Mouse (Mus musculus) spleen, adult 2 months (tissue): Measurements from ENCODE around the gene Ppargc1a. TPM values are rescaled to one million over a fixed set of nuclear protein-coding genes. Genes with fewer than 3 reads are reported as not detected.

Experiments used
- DNase-seq, 2 experiments: peaks; one replicate each; pipeline versions ENCODE4 v3.0.0 to v3.0.0-alpha.2; 2012 to 2021; ENCODE audit warnings: low spot score in 2 of 2, low read depth in 1 of 2
- H3K27ac ChIP-seq: fragments of 200-500 bp; 2 replicates; pipeline ENCODE4 v1.5.1; 2012; ENCODE audit warnings: low read length, inconsistent platforms; ENCODE audit not compliant: insufficient read depth
- H3K27me3 ChIP-seq: fragments of 200-500 bp; 2 replicates; pipeline ENCODE4 v1.6.1; 2012; ENCODE audit warnings: mild to moderate bottlenecking, moderate library complexity, low read length, inconsistent platforms; ENCODE audit not compliant: control insufficient read depth, insufficient read depth
- H3K36me3 ChIP-seq: fragments of 200-500 bp; 2 replicates; pipeline ENCODE4 v1.6.1; 2012; ENCODE audit warnings: mild to moderate bottlenecking, low read length, inconsistent platforms; ENCODE audit not compliant: control insufficient read depth, insufficient read depth
- H3K4me1 ChIP-seq: fragments of 200-500 bp; 2 replicates; pipeline ENCODE4 v1.6.1; 2011; ENCODE audit warnings: inconsistent platforms; ENCODE audit not compliant: control insufficient read depth, insufficient read depth, insufficient read length
- H3K4me3 ChIP-seq: fragments of 200-500 bp; 2 replicates; pipeline ENCODE4 v1.5.1; 2011; ENCODE audit warnings: mild to moderate bottlenecking, inconsistent platforms; ENCODE audit not compliant: insufficient read depth, insufficient read length; ENCODE audit errors: extremely low read depth
- CTCF ChIP-seq: fragments of 200-500 bp; IDR thresholded peaks from 2 replicates; pipeline ENCODE4 v1.5.1; 2011; ENCODE audit warnings: mild to moderate bottlenecking, inconsistent platforms; ENCODE audit not compliant: insufficient read depth, insufficient read length, insufficient replicate concordance; ENCODE audit errors: extremely low read depth
- POLR2A ChIP-seq: fragments of 200-500 bp; IDR thresholded peaks from 2 replicates; pipeline ENCODE4 v1.6.1; 2011; ENCODE audit warnings: low read depth, low read length, inconsistent platforms
- WGBS: fragments of 180-500 bp; shearing (Covaris S2); methylation state at CpG from one replicate; pipeline ENCODE4 v1.1.7; 2018; 5-methylcytosine and 5-hydroxymethylcytosine counted together
- polyA plus RNA-seq: library from polyadenylated mRNA; depleted of rRNA; stranded (reverse); fragments of >200 nt; gene quantifications from 2 replicates; pipeline ENCODE4 v1.2.3, GENCODE M21; 2012

The Ppargc1a gene
- polyA plus RNA-seq, 1 experiment = 0.30 TPM

DNA sequence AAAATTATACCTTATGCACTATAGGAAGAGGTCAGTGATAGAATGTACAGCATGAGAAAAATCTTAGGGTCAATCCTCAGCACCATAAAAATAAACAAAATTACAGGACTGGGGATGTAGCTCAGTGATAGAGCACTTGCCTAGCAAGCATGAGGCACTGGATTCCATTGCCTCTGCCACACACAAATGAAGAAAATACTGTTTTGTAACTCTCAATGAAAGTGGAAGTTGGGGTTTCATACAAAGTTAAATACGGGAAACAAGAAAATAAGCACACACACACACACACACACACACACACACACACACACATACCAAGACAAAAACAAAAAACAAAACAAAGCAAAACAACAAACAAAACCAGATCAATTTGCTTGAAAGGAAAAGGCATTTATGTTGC lies 10.1 kb upstream of the Ppargc1a start:
- 33% methylated on average over 1 of the region's 1 CpGs for WGBS
- Histone ChIP-seq H3K27ac (no peak overlapping the region), H3K4me1 (no peaks in the 10 kb centered on the region), H3K36me3 (no peaks in the 10 kb centered on the region), H3K27me3 (no peaks in the 10 kb centered on the region), H3K4me3 (no peak overlapping the region)
- TF ChIP-seq CTCF (no peak), POLR2A (no peak)
- DNase-seq = no peak

DNA sequence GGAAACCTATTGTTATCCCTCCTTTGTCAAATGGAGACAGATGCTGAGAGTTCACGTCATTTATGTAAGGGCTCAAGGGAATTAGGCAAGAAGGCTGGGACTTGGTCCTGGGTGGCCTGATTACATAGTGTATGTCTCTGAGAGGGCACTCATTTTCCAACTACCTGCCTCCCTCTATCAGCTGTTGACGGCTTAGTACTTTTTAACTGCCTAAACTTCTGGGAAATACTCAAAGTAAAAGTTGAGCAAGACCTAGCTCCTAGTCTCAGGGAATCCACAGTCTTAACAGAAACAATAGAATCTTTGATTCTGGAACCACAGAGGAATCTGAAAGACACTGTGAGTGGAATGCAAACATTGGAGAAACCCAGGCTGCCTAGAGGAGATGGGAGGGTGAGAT lies 6.2 kb upstream of the Ppargc1a start:
- 86% methylated on average over 2 of the region's 2 CpGs for WGBS
- Histone ChIP-seq H3K36me3 (no peaks in the 10 kb centered on the region), H3K27ac (no peak overlapping the region), H3K4me3 (no peak overlapping the region), H3K27me3 (no peaks in the 10 kb centered on the region), H3K4me1 (no peaks in the 10 kb centered on the region)
- no peak for DNase-seq
- no peak for TF ChIP-seq POLR2A
- TF ChIP-seq CTCF = no peak

DNA sequence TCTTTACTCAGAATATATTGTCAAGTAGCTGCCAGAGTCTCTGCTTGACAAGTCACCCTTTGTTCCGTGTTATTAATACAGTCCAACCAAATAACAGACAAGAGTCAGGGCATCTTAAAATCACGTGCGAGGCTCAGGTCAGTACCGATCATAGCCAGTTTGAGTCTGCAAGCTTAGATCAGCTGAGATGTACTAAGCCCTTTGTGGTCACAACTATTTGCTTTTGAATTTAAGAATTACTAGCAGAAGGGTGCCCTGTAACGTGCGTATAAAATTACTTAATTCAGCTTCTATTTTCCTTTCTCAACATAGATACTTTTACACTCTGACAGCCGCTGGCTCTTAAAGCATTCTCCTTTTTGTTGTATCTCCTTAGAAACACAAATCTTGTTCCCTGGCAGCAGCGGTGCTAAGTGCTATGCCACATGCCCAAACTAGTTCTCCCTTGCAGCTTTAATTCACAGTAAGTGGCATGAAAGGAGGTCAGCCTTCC lies 718 bp upstream of the Ppargc1a start:
- Histone ChIP-seq H3K36me3 (no peaks in the 10 kb centered on the region), H3K27me3 (no peaks in the 10 kb centered on the region), H3K4me1 (no peaks in the 10 kb centered on the region), H3K27ac (no peak overlapping the region), H3K4me3 (no peak overlapping the region)
- TF ChIP-seq POLR2A (no peak), CTCF (no peak)
- DNase-seq = no peak
- 91% methylated on average over 8 of the region's 8 CpGs for WGBS

DNA sequence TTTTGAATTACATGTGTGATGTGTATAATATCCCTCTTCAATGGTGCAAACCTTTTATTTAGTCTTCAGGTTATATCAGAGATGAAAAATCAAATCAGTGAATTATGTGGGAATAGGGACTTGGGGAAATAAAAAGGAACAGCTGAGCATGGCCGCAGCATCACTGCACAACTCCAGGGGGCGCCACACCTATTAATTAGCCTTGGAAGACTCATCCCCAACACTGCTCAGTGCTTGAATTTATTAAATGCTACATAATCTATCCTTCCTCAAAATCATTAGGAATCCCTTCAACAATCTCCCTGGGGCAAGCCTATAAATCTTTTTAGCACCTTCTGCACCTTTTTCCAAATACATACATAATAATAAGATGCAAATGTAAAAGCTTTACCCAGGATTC lies 1.9 kb downstream of the Ppargc1a start:
- no peak overlapping the region for H3K4me3 ChIP-seq
- no peaks in the 10 kb centered on the region for H3K4me1 ChIP-seq
- H3K36me3 ChIP-seq = no peaks in the 10 kb centered on the region
- no peak for TF ChIP-seq POLR2A
- TF ChIP-seq CTCF = no peak
- H3K27me3 ChIP-seq = no peaks in the 10 kb centered on the region
- 84% methylated on average over 2 of the region's 2 CpGs for WGBS
- H3K27ac ChIP-seq = no peak overlapping the region
- DNase-seq = no peak

DNA sequence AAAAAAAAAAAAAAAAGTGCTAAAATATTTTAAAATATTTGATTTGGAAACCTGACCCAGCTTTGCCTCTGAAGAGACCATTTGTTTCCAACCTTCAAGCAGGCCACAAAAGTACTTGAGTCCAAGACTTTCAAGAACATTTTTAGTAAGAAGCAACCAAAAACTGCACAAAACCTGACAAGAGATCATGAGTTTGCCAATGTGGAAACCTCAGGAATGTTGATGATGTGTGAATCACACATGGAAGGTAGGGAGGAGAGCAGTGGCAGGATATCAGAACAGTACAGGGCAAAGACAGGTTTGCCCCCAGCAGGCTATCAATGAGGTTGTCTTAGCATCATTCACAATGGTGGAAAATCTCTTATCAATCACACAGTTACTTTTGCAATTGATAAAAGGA lies 2.5 kb downstream of the Ppargc1a start:
- H3K27me3 ChIP-seq = no peaks in the 10 kb centered on the region
- no peak for DNase-seq
- no peak overlapping the region for H3K27ac ChIP-seq
- TF ChIP-seq CTCF = no peak
- no peak for TF ChIP-seq POLR2A
- H3K4me3 ChIP-seq = no peak overlapping the region
- no peaks in the 10 kb centered on the region for H3K36me3 ChIP-seq
- H3K4me1 ChIP-seq = no peaks in the 10 kb centered on the region

DNA sequence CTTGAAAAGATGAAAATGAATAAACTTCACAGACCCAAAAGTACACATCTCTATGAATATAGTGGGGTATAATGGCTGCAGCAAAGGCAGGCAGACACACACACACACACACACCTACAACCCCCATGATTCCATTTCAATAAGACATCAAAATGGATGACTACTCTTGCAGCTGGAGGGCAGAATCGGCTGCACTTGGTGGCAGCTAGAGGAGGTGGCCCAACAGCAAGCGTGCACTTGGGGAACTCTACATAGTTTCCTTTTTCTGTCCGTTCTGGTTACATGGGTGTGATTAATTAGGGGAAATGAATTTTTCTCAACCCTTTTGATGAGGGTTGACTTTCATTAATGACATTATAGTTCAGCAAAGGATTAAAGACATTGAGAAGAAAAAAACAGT lies 4.0 kb downstream of the Ppargc1a start:
- no peak for TF ChIP-seq POLR2A
- no peak for TF ChIP-seq CTCF
- H3K27me3 ChIP-seq = no peaks in the 10 kb centered on the region
- no peaks in the 10 kb centered on the region for H3K36me3 ChIP-seq
- H3K4me3 ChIP-seq = no peak overlapping the region
- no peak for DNase-seq
- H3K27ac ChIP-seq = no peak overlapping the region
- no peaks in the 10 kb centered on the region for H3K4me1 ChIP-seq
- WGBS = 30% methylated on average over 3 of the region's 3 CpGs

DNA sequence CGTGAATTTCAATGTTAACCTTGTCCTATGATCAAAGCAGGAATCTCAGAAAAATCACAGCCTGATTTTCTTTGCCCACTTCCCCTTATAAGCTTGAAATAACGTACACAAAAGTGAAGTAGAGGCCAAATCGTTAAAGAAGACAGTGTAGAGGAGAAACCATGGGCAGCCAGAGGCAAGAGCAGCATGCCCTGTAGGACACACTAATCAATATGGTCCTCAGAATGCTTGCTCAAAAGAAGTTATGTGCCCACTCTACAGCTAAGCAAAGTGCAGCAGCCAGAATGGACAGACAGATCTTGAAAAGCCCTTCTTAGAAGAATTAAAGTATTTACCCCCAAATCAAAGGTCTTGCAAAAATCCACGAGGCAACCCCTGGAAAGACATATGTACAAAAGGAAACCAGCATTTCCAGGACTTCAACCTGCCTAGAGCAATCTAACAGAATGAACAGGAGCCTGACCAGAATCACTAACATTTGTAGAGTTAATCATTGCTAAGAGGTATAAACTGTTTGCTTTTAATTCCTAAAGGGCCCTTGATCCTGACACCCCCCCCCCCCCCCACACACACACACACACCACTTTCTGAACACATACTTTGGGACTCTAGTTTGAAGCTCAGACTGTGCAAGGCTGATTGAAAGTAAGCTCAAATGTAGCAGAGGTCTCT lies 9.8 kb downstream of the Ppargc1a start:
- Histone ChIP-seq H3K4me3 (no peak overlapping the region), H3K27me3 (no peaks in the 10 kb centered on the region), H3K4me1 (peaks cover 3% of the 10 kb centered on the region; the same call in 1 of the 2 replicates), H3K36me3 (no peaks in the 10 kb centered on the region), H3K27ac (no peak overlapping the region)
- TF ChIP-seq CTCF = no peak
- no peak for TF ChIP-seq POLR2A
- 43% methylated on average over 4 of the region's 4 CpGs for WGBS
- DNase-seq = no peak
